Mouse (Mus musculus) B cell, adult 67 days (primary cell): Measurements from ENCODE around the gene Trh. TPM values are rescaled to one million over a fixed set of nuclear protein-coding genes. Genes with fewer than 3 reads are reported as not detected.

Source experiments
- total RNA-seq, 2 experiments: library from RNA; stranded (reverse); gene quantifications; 4 replicates each; pipeline ENCODE4 v1.2.4; 2023

Trh gene
- not detected for total RNA-seq

DNA sequence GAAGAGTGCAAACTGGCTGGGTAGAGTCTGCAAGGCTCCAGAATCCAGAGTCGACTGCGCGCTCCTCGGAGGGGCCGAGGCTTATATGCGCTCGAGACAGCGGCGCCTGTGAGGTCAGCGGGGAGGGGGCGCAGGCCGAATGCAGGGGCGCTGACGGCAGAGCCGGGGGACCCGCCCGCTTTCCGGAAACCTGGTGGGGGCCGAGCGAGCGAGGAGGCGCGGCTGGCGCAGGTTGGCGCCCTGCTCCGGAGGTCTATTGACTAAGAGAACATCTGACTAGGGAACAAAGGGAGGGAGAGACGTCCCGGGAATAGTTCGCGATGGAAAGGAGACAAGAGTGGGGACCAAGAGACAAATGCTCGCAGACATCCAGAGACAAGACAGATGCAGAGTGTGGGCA, at the start of gene Trh:
Gene Trh, minus strand, starts transcription at position 60 of the 400 bp plus-strand sequence.

DNA sequence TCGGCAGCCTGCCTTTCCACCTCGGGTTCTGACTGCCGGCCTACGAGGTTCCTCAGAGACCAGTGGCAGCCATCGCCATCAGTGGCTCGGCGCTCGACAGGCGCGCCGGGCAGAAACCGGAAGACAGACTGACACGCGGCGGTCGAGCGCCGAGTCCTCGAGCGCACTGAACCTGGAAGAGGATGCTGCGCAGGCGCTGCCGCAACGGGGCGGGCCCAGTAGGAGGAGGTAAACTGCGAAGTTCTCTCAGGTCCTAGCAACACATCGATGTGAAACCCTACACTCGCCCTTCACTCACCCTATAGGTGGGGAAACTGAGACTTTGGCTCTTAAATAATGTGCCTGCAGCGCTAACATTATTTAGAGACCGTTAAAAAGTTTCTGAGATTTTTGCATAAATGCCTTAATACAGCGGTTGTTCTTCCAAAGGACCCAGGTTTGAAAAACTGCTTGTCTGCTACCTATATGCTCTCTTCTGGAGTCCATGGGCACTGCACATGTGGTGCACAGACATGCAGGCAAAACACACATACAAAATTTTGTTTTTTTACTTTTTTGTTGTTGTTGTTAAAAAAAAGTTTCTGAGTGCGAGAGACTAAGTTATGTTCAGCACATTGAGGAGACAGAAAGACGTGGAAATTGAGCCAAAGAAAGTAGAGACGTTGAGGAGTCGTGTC, 29.5 kb downstream of the Trh start, which contains the start of gene Rbsn:
Gene Rbsn, minus strand, starts transcription at position 153 of the 677 bp plus-strand sequence.

Other genes with a start within 250 kb of the Trh start
- 10 to 100 TPM; 87.4 to 88.2 TPM for gene Nr2c2, start 153.3 kb downstream of the Trh start, total RNA-seq
- gene Mrps25, start 60.6 kb downstream of the Trh start, total RNA-seq: 10 to 100 TPM; 14.8 to 19.2 TPM
- 10 to 100 TPM; 30.1 to 33.0 TPM for gene Rbsn, start 29.7 kb downstream of the Trh start, total RNA-seq